Mouse (Mus musculus) thymus, postnatal 25 days (tissue): ENCODE data around the gene Dnaja1.

Experiments used
- DNase-seq: peaks from one replicate; pipeline ENCODE4 v3.0.0; 2022

Gene Dnaja1

DNA sequence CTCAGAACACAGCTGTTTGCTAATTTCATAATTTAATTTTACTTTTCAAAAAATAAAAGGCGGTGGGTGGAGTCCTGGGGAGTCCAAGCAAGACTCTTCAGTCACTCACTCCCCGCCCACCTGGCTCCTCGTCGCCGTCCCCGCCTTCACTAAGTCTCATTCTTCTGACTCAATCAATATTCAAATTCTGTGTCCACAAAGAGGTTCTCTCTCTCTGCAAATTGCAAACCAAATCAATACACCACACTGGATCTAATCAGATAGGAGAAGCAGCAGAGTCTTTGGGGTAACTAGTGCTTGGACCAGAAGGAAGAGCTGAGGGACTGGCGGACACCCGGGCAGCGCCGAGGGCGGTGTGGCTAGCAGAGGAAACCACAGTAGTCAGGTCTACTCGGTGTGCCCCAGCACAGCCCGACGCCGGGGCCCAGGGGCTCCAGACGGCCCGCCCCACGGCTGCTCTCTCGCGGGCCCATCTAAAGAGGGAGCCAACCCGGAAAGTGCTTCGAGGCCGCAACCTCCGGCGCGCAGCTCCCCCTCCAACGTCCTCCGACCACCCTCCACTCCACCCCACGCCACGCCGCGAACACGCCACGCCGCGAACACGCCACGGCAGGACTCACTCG is 35.3 kb downstream of the Dnaja1 start:
- no peak for DNase-seq

DNA sequence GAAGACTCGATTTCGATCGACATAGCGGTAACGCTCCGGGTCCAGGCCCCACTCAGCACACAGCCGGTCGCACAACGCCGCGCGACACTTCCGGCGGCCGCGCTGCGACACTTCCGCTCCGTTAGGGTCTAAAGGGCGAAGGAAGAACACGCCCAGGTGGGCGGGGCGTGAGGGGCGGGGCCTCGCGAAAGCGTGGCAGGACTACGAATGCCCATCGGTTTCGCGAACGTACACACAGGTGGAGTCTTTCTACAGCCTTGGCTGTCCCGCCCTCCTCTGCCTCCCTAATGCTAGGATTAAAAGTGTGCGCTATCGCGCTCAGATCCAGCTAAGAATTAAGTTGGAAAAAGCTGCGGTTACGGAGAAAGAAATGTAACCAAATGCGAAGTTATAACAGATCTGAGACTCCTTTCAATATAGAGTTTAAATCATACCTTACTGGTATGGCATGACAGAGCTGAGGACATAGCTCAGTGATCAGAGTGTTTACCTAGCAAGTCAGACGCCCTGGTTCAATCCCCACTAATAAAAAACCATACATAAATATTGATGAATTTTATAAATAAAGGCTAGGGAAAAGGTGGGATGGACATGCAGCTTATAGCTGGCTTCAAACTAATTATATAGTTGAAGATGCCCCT is 36.0 kb downstream of the Dnaja1 start, which contains the start of gene Smu1:
Smu1 (minus strand) TSS at position 144 of the 641 bp plus-strand sequence.
- peak; percentile 97 for DNase-seq

DNA sequence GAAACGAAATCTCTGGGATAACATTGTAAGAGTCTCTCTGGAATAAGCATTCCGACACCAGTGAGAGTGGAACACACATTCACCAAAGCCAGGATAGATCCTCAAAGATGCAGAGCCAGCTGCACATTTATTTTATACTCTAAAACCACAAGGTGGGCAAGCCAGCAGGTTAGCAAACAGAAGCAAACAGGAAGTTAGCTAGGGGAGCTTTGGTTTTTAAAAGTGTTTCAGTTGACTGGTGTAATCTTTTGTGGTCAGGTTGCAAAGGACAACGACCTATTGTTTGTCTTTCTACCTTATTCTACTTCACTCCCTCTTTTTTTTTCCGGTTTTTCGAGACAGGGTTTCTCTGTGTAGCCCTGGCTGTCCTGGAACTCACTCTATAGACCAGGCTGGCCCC is 37.9 kb downstream of the Dnaja1 start:
- DNase-seq, result peak; percentile 20

DNA sequence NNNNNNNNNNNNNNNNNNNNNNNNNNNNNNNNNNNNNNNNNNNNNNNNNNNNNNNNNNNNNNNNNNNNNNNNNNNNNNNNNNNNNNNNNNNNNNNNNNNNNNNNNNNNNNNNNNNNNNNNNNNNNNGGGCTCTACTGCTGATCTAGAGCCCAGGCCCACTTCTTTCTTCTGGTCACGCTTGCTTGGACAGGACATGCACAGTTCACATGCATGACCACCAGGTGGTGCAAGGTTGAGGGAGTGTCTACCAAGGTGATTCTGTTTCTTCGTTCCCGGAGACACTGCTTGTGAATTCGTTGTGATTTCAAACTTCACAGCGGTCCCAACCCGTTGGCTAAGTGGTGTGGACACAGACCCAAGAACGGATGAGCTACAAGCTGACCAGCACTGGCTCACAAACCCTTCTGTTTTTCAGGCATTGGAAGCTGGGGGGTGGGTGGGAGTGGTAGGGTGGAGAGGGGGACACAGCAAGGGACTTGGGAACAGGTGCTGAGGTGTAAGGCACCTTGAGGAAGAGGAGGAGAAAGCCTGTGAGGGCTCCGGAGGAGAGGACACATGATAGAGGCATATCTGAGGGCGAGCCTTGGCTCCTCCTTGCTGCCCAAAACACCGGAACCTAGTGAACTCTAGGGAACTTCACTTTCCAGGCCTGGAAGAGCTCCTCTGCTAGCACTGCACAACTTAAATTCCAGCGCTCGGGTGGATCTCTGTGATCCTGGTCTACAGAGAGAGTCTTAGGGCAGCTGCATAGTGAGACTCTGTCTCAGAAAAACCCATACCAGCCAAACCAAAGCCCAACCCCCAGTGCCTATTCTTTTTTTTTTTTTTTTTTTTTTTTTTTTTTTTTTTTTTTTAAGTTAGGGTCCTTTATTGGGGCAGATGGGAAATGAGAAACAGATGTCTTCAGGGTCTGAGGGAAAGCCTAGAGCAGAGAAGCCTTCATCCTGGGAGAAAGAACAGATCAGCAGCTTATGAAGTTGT is 52.6 kb downstream of the Dnaja1 start:
- DNase-seq, result peak; percentile 81

DNA sequence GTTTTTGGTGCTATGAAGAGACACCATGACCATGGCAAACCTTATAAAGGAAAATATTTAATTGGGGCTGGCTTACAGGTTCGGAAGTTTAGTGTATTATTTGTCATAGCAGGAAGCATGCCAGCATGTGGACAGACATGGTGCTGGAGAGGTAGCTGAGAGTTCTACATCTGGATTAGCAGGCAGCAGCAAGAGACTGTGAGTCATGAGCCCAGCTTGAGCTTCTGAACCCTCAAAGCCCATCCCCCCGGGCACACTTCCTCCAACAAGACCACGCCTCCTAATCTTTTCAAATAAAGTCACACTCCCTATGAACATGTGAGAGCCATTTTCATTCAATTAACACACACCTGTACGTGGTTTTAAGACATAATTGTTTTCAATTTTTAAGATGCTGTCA is 54.5 kb downstream of the Dnaja1 start:
- DNase-seq, result no peak

DNA sequence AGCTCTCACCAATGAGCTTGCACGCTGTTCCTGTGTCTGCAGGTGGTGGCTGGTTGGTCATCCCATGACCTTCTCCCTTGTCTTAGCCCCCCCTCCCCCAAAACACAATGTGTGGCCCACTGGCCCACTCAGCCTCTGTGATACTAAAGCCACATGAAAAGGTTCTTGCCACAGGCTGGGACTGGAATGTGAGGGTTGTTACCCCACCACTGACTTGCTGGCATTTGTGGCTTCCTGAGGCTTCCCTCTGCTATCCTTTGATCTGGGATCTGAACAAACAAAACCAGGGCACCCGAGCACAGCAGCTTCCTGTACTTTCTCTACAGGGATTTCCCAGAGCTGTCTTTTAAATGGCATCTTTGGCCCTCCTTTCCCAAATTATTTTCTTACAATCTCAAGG is 55.2 kb downstream of the Dnaja1 start:
- no peak for DNase-seq

DNA sequence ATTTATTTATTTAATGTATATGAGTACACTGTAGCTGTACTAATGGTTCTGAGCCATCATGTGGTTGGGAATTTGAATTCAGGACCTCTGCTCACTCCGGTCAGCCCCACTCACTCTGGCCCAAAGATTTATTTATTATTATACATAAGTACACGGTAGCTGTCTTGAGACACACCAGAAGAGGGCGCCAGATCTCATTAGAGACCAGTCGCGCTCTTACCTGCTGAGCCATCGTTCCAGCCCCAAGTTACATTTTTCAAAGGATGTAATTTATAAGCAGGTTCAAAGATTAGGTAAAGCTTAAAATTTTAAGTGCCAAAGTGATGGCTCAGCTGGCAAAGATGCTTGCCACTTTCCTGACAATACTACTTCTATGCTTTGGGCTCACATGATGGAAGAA is 56.7 kb downstream of the Dnaja1 start:
- no peak for DNase-seq

DNA sequence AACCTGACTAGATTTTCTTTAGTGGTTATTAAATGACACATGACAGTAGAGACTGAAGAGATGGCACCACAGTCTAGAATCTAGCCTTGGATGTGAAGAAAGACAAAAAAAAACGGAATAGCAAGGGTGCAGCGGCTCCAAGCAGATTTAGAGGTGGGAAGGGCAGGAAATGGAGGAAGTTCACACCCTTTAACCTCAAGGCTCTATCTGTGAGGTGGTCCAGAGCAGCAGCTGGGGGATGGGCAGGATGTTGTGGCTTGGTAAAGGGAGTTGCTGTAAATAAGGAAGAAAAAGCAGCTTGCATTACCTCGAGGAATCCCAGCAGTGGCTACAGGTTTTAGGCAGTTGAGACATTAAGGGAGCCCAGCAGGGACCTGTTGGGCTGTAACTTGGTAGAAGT is 59.2 kb downstream of the Dnaja1 start:
- peak; percentile 77 for DNase-seq

DNA sequence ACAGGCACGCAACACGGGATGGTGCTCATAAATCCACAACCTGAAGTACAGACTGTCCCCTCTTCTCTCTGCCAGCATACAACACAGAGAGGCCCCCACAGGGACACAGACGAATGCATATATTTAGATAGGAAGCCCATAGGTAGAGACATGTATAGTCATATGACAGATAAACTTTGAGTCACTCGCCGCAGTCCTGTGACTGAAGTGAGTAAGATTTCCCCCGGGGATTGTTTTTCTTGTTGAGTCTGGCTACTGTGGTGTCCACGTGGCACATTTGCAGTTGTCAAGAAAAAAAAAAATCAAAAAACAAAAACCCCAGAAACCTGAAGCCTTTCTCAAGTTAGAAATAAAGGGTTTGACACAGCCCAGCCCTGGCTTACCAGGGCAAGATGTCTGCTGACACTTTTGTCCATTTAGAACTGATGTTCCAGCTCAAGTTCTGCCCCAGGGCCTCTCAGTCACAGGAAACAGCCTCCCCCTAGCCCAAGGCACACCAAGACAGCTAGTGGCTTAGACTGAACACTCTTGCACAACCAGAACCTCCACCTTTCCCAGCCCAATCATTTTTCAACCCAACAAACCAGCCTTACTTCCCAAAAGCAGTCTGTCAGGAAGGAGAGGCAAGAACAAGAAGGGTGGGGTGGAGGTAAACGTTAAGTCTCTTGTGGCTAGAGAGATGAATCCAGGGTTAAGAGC is 60.0 kb downstream of the Dnaja1 start:
- no peak for DNase-seq

DNA sequence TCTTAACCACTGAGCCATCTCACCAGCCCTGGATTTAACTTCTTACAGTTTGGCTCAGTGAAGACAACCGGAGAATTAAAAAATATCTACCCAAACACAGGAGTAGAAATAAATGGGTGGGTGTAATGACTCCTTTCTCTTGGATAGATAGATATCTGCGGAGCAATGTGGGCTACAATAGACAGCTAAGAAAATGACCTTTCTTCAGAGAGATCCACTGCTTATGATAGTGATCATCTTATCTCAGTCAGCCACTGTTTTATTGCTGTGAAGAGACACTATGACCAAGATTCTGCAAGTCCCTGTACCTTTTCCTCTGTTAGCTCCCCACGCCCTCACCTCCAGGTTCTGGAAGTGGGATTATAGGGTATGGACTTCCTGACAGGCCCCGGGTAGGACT is 61.1 kb downstream of the Dnaja1 start:
- DNase-seq, result no peak

DNA sequence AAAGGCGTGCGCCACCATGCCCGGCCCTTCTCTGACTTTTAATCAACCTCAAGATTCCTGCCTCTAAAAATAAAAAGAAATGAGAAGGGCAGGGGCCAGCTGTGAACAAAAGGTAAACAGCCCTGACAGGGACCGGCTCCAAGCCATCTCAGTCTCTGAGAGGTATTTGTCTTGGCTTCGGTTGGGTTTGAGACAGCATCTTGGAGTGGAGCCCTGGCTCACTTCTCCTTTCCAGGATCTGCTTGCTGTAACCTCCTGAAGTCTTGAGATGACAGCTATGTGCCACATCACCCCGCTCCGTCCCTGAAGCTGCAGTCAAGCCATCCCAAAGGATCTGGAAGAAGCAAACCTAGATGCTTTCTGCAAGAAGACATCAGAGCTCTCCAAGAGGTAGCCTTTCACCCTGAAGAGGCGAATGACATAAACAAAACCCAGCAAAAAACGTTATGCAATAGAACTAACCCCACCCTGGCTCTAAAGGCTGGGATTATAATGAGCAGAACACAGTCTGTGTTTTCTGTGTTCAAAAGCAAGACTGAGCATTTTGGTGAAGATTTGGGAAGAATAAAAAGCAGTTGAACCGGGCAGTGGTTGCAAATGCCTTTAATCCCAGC is 62.7 kb downstream of the Dnaja1 start:
- no peak for DNase-seq

DNA sequence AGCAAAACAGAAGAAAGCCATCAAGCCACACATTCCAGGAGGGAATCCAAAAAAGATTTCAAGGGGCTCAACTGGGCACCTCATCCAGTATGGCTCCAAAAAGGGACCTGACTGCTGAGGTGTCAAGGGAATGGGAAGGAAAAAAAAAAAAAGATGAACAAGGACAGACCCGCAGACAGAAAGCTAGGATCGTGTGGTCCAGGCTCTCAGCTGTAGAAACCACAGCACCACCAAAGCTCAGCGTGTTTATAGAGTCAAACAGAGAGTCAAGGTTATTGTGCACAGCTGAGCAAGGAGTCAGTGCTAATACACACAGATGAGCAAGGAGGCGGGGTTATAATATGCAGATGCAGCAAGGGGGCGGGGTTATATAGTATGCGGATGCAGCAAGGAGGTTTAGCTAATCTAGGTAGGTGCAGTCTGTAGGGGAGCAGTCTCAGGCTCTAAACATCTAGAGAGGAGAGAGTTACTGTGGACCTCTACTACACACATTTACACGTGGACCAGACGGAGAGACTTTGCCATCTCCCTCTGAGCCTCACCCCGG is 63.7 kb downstream of the Dnaja1 start:
- no peak for DNase-seq

DNA sequence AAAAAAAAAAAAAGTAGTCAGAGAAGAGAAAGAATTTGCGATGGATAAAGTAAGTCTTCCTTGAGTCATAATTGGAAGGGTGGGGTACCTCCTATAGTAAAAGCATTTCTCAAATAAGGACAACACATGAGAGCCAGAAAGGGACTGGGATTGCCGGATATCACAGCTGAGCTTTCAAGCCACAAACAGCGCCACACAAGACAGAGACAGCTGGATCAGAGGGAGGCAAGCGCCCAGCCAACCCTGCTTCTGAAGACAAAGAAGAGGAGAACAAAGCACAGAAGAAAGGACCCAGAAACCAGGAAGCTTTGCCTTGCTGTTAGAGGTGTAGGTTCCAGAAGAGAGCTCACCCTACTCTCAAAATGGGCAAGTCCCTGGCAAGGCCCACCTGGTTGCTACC is 64.6 kb downstream of the Dnaja1 start:
- no peak for DNase-seq
